Mouse (Mus musculus) effector memory CD4-positive, alpha-beta T cell, adult 5 months (primary cell): ENCODE data around the gene Ddx46. TPM values are rescaled to one million over a fixed set of nuclear protein-coding genes. Genes with fewer than 3 reads are reported as not detected.

Experiments used
- polyA plus RNA-seq: library from polyadenylated mRNA; unstranded; fragments of 100-300 nt; shearing (Covaris generic); gene quantifications from one replicate; pipeline ENCODE4 v1.2.1, GENCODE M21; 2017

Ddx46 gene
- polyA plus RNA-seq: 68.8 TPM

GRCm38 (mm10) chr13:55634639-55635127 is at the start of gene Ddx46:
Gene Ddx46, plus strand, starts transcription at chr13:55635027.

GRCm38 (mm10) chr13:55599566-55600540 is 35.0 kb upstream of the Ddx46 start, which contains the start of gene B4galt7:
Gene B4galt7, plus strand, starts transcription at chr13:55599896.

GRCm38 (mm10) chr13:55622649-55623541 is 11.9 kb upstream of the Ddx46 start, which contains the start of gene Caml:
Gene Caml, plus strand, starts transcription at chr13:55623005.

GRCm38 (mm10) chr13:55692535-55693242 is 57.9 kb downstream of the Ddx46 start, which contains the start of gene B230219D22Rik:
Gene B230219D22Rik, plus strand, starts transcription at chr13:55693124.

GRCm38 (mm10) chr13:55714501-55715166 is 79.8 kb downstream of the Ddx46 start, which contains the start of gene Txndc15:
Gene Txndc15, plus strand, starts transcription at chr13:55714650.

GRCm38 (mm10) chr13:55727120-55727838 is 92.5 kb downstream of the Ddx46 start, which contains the start of gene Pcbd2:
Gene Pcbd2, plus strand, starts transcription at chr13:55727368.

Other genes with a start within 250 kb of the Ddx46 start
- not detected for gene Slc34a1, start 236.8 kb upstream of the Ddx46 start, polyA plus RNA-seq
- not detected for gene Pfn3, start 219.8 kb upstream of the Ddx46 start, polyA plus RNA-seq
- not detected for gene F12, start 208.2 kb upstream of the Ddx46 start, polyA plus RNA-seq
- 328 TPM for gene Grk6, start 190.0 kb upstream of the Ddx46 start, polyA plus RNA-seq
- 17.7 TPM for gene Prr7, start 170.8 kb upstream of the Ddx46 start, polyA plus RNA-seq
- gene Dbn1, start 146.9 kb upstream of the Ddx46 start, polyA plus RNA-seq: not detected
- 10.0 TPM for gene Pdlim7, start 121.4 kb upstream of the Ddx46 start, polyA plus RNA-seq
- 0.24 TPM for gene Dok3, start 105.7 kb upstream of the Ddx46 start, polyA plus RNA-seq
- gene Ddx41, start 98.4 kb upstream of the Ddx46 start, polyA plus RNA-seq: 60.4 TPM
- 63.5 TPM for gene Fam193b, start 63.9 kb upstream of the Ddx46 start, polyA plus RNA-seq
- 214 TPM for gene Tmed9, start 61.3 kb upstream of the Ddx46 start, polyA plus RNA-seq
- gene B4galt7, start 35.1 kb upstream of the Ddx46 start, polyA plus RNA-seq: 28.4 TPM
- 16.7 TPM for gene Caml, start 12.0 kb upstream of the Ddx46 start, polyA plus RNA-seq
- gene B230219D22Rik, start 58.1 kb downstream of the Ddx46 start, polyA plus RNA-seq: 31.6 TPM
- gene Txndc15, start 79.6 kb downstream of the Ddx46 start, polyA plus RNA-seq: 31.6 TPM
- gene Pcbd2, start 92.3 kb downstream of the Ddx46 start, polyA plus RNA-seq: 36.5 TPM
- gene Catsper3, start 149.5 kb downstream of the Ddx46 start, polyA plus RNA-seq: not detected
- not detected for gene Pitx1, start 201.2 kb downstream of the Ddx46 start, polyA plus RNA-seq